Mouse (Mus musculus) gastrocnemius, postnatal 14 days (tissue): Measurements from ENCODE around the gene Sfxn1. TPM values are rescaled to one million over a fixed set of nuclear protein-coding genes. Genes with fewer than 3 reads are reported as not detected.
A peak's percentile ranks its signal among the peaks of the same experiment; 100 is the strongest.

Source experiments
- DNase-seq: peaks from one replicate; pipeline ENCODE4 v3.0.0; 2021; ENCODE audit warnings: mixed read lengths
- intact Hi-C: fragments of 180-260 bp; cut with DNase I; formaldehyde crosslinking; loops from one replicate; pipeline ENCODE4 v1.15.1; 2025; ENCODE audit warnings: low total_unique reads
- total RNA-seq, 2 experiments: library from RNA; stranded (reverse); gene quantifications; 2 replicates each; pipeline ENCODE4 v1.2.3; 2021

Gene Sfxn1
- total RNA-seq, 2 experiments from 2014 or later: 4.8 to 5.4 TPM

- intact Hi-C loops: no loop called here
- DNase-seq: no peak
Observed at GRCm38 (mm10) chr13:54103866-54104265, 32.2 kb downstream of the Sfxn1 start.

GRCm38 (mm10) chr13:54113819-54114550 lies 42.3 kb downstream of the Sfxn1 start:
- peak; percentile 52 for DNase-seq

GRCm38 (mm10) chr13:54114931-54115330 lies 43.3 kb downstream of the Sfxn1 start:
- intact Hi-C loops: loop anchor here (5.0 to 10.0 kb wide), 2 partner anchors 112 to 330 kb away; no protein-coding TSS in a partner anchor
- DNase-seq: no peak

More at GRCm38 (mm10) chr13:54113819-54114550, 42.3 kb downstream of the Sfxn1 start:
- intact Hi-C loops: loop anchor here (5.0 to 10.0 kb wide), 2 partner anchors 113 to 331 kb away; no protein-coding TSS in a partner anchor

DNA sequence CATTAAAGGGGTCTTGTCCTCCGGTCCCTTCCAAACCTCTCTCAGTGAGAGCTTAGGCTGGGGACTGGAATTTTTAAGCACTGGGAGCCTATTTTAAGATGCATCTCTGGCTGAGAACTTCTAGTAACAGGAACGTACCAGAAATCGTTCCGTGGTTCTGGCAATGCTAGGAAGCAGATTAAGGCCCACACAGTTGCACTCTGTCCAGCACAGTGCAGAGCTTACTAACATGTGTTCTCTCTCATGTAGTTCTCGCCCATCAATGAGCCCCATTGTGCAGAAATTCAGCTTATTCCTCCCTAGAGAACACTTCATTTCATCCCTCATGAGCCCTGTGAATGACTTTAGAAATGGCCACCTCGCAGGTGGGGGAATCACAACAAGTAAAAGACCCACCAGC lies 44.1 kb downstream of the Sfxn1 start:
- intact Hi-C loops: loop anchor here (10.0 kb wide), 1 partner anchor 329 kb away; no protein-coding TSS in a partner anchor
- no peak for DNase-seq

DNA sequence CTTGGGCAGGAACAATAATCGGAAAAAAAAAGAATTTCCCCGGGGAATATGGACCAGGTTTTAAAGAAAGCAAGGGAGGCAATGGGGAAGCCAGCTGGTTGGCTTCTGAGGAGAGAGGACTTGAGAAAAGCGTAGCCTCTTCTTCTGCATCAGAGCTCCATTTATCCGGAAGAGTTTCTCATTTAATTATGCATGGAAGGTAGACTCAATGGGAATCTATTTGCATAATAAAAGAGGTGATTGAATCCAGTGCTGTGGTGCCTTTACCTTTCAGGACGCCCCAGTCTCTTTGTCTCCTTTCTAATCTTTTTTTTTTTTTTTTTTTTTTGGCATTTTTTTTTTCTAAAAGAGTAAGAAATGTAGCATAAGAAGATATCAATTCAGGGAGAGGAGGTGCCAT lies 46.7 kb downstream of the Sfxn1 start:
- intact Hi-C loops: loop anchor here (10.0 kb wide), 1 partner anchor 326 kb away; no protein-coding TSS in a partner anchor
- DNase-seq: no peak

DNA sequence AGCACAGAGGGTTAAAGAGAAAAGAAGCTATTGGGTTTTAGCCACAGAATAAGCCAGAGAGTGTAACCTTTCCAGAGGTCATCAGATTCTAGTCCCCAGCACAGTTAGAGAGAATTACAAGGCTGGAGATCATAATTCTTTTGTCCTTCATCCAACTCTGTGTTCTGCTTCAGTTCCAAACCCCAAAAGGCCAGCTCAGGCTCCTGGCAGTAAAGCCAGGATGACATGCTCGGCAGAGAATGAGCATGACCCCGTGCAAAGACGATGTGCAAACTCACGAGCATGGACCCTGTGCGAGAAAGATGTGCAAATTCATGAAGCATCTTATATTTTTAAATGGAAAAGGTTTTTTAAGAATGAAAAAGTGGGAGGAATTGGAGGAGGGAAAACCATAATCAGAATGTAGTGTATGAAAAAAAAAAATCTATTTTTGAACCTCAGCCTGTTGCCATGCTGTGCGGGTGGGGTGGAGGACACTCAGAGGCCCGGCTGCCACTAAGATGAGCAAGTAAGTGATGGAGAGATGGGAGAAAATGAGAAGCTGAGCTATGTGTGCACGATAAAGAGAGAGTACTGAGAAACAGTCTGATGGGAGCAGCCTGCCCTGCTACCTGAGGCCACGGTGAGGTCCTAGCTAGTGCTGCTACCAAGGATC lies 66.2 kb downstream of the Sfxn1 start:
- DNase-seq: peak; percentile 36
- intact Hi-C loops: no loop called here

- intact Hi-C loops: no loop called here
Observed at GRCm38 (mm10) chr13:54143788-54144187, 72.1 kb downstream of the Sfxn1 start.

GRCm38 (mm10) chr13:54144624-54145023 lies 73.0 kb downstream of the Sfxn1 start:
- no peak for DNase-seq
- intact Hi-C loops: no loop called here

More at GRCm38 (mm10) chr13:54143788-54144187, 72.1 kb downstream of the Sfxn1 start:
- DNase-seq: no peak

GRCm38 (mm10) chr13:54147328-54147727 lies 75.7 kb downstream of the Sfxn1 start:
- intact Hi-C loops: no loop called here
- DNase-seq: no peak

- no peak for DNase-seq
- intact Hi-C loops: no loop called here
Observed at GRCm38 (mm10) chr13:54152421-54152820, 80.8 kb downstream of the Sfxn1 start.

DNA sequence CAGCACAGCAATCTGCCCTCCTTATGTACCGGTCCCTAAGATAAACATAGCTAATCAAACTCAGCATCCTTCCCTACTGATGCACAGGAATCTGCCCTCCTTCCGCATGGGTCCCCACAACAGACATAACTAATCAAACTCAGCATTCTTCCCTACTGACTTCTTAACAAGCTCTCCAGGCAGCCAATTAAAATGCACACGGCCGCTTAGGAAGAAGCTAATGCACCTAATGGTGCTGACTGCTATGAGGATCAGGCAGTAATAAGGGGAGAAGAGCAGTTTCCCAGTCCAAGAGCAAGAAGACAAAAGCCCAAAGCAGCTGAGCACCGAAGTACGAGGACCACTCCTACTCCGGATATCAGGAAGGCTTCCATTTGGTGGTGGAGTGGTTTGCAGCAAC lies 81.2 kb downstream of the Sfxn1 start:
- intact Hi-C loops: no loop called here
- no peak for DNase-seq

- intact Hi-C loops: no loop called here
Observed at GRCm38 (mm10) chr13:54153672-54154218, 82.1 kb downstream of the Sfxn1 start.

GRCm38 (mm10) chr13:54155822-54156221 lies 84.2 kb downstream of the Sfxn1 start:
- no peak for DNase-seq
- intact Hi-C loops: no loop called here

More at GRCm38 (mm10) chr13:54153672-54154218, 82.1 kb downstream of the Sfxn1 start:
- no peak for DNase-seq

Other genes starting within 250 kb of the Sfxn1 start
- gene Drd1, start 16.2 kb upstream of the Sfxn1 start, total RNA-seq: under 1 TPM; 0.16 to 0.55 TPM
- gene Hrh2, start 120.3 kb downstream of the Sfxn1 start, total RNA-seq: not detected